Mouse (Mus musculus): ENCODE measurements around the gene Ptpn13. TPM values are rescaled to one million over a fixed set of nuclear protein-coding genes. Genes with fewer than 3 reads are reported as not detected.

Ptpn13 gene
- polyA plus RNA-seq (2012; rRNA removed): 37.8 and 42.2 TPM in 2 replicates

DNA sequence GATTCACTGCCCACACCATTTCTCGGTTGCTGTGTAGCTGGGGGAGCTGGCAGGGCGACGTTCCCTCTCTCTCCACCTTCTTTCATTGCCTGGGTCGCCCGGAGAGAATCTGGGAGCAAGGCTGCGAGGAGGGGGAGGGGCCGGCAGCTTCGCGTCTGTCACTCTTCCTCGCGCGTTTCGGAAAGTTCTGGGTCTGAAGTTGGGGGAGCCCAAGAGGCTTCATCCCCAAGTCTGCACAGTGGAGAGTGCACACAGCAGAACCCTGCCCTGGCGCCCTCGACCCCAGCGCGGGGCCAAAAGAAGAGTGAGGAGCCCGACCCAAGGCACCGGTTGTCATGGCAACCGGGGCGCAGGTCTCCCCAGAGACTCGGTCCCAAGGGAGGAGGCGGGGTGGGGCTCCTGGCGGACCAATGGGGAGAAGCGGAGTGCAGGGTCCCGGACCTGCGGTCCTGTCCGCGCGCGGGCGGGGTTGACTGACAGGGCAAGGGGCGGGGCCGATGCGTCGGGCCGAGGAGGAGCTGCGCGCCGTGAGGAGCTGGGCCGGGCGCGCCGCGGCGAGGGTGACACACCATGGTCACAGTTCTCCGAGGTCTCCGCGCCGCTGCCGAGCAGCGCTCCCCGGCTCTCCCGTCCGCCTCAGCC, at the start of gene Ptpn13:
Gene Ptpn13, plus strand, starts transcription at position 515 of the 642 bp plus-strand sequence.
- peak; percentile 95 for DNase-seq (ENCODE audit: low spot score)

DNA sequence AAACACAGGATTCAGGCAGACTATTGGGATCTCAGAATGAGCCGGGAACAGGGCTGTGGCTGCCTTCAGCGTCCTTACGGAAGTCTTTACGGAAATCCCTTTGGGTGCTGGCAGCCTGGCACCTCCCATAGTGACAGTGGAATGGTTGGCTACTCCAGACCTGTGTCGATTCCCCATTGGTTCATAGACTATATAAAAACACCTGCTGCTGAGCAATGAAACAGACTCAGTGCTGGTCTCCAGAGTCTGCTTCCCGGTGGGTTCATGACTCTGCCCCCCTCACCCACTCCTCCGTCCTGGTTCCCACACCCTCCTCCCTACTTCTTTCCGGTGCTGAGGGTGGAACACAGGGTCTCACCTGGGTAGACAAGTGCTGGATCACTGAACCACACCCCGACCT, 49.8 kb upstream of the Ptpn13 start:
- DNase-seq (ENCODE audit: low spot score): no peak

- no peak for DNase-seq (ENCODE audit: low spot score)
Observed at GRCm38 (mm10) chr5:103376354-103377295, 48.4 kb upstream of the Ptpn13 start.

DNA sequence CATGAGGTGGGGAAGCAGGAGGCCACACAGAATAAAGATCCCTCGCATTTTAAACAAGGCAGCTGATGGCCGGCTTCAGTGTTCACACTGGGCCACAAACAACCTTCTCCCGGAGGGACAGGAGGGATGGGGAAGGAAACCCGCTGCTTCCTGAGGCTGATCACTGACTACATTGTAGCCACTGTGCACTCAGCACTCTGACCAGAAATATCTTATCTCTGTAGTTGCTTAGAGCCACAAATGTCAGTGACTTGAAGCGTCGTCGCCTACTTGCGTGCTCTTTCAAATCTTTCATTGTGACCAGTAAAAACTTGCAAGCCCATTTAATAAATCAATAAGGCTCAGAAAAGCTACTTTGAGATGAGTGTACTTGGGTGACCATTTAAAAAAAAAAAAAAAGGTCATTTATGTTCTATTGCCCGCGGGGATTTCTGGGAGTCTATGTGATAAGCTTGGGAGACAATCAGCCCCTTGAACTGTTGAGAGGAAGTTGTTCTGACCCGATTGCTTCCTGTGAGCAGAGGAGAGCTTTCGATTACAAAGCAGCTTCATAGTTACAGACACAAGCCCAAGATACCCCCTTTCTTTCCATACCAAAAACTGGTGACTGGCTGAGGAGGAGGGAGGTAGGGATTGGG, 47.4 kb upstream of the Ptpn13 start:
- DNase-seq (ENCODE audit: low spot score): no peak

DNA sequence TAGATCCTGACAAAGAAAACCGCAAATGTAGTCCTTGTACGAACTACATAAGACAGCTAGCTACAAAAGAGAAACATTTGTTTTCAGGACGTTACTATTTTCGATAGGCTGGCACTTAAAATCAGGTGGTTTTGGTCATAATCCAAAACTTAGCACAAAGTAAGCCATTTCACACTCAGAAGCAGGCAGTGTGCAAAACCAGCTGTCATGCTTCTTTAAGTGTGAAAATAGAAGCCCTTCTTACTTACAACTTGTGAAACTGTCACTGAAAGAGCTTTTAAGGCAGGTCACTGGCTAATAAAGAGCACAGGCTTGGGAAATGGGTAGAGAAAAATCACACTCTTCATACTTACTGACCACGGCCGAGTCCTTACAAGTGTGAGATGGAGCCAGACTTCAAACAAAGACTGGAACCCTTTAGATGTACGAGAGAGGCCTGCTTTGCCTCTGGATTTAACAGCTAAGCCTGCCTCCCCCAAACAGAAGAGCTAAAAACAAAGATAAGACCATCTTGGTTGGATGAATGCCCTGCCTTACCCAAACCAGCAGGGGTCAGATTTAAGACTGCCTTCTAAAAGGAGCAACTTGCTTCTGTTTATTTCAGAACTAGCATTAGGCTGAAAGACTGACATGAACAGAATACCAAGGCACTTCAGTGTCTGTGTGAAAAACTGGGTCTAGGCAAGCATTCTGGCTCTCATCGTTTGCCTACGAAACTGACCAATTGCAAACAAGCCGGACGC, 44.0 kb upstream of the Ptpn13 start:
- DNase-seq (ENCODE audit: low spot score): no peak

DNA sequence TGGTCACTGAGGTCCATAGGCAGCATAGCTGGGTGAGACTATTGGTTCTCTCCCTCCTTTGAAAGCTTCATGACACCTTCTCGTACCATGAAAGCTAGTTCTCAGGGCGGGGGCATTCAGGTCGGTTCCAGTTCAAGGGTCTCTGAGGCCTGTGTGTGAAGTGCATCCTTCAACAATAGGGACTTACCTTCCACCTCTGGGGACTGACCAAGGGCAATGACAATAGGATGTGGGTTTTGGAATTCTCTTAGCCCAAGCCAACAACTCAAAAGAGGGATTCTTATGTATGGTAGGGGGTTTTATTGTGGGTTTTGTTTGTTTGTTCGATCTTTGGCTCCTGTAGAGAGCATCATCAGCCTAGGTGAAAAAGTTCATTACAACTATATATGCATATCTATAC, 42.0 kb upstream of the Ptpn13 start:
- no peak for DNase-seq (ENCODE audit: low spot score)

GRCm38 (mm10) chr5:103384021-103384420, 41.0 kb upstream of the Ptpn13 start:
- DNase-seq (ENCODE audit: low spot score): no peak

- DNase-seq (ENCODE audit: low spot score): peak; percentile 44
Observed at GRCm38 (mm10) chr5:103387540-103388026, 37.4 kb upstream of the Ptpn13 start.

DNA sequence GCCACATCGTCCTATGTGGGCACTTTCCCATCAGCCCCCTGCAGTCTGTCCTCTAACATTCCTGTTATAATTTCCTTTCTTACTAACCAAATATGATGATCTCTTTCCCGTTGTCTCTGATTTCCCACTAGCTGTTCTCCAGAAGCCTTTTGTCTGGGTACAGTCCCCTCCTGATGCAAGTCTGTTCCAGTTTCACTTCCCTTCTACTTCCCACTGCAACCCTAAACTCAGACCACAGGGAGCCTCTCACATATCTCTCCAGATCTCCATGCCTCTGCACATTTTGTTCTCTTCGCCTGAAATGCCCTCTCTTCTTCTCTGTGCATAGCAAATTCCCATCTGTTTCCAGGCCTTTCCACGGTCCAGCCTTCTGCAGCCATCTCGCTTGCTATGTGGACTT, 35.6 kb upstream of the Ptpn13 start:
- DNase-seq (ENCODE audit: low spot score): no peak

GRCm38 (mm10) chr5:103393220-103393619, 31.8 kb upstream of the Ptpn13 start:
- DNase-seq (ENCODE audit: low spot score): no peak

DNA sequence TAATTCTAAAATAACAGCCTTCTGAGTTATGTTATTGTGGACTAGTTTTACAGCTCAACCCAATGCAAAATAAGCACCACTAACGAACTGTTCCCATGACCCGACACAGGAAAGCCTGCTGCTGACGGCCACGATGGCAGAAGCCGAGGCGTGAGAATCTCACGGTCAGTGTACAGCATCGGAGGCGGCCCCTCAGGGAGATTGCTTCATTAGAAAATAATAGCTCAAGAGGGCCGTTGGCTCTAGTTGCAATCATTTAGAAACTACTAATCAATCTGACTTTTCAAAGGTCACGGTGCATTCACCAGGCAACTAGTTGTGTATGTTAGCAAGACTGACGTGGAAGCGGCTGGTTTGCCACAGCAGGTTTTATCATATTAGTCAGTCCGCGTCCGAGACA, 31.2 kb upstream of the Ptpn13 start:
- DNase-seq (ENCODE audit: low spot score): no peak

DNA sequence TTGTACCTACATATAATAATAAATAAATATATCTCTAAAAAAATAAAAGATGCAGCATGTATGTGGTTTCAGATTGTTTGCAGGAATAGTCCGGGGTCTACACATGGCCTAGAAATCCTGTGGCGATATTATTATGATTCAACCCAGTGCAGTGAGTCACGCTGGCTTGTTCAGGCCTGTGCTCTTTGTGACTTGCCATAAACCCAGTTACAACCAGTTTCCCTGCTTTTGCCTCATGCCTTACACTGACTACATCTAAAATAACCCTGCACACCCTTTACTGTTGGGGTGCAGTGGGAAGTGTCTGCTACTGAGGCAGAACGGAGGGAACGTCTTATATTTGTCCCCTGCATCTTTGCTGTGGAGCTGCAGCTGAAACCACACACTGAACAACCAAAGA, 29.3 kb upstream of the Ptpn13 start:
- no peak for DNase-seq (ENCODE audit: low spot score)

- DNase-seq (ENCODE audit: low spot score): no peak
Observed at GRCm38 (mm10) chr5:103397429-103397828, 27.6 kb upstream of the Ptpn13 start.

GRCm38 (mm10) chr5:103404213-103404968, 20.6 kb upstream of the Ptpn13 start:
- DNase-seq (ENCODE audit: low spot score): no peak

DNA sequence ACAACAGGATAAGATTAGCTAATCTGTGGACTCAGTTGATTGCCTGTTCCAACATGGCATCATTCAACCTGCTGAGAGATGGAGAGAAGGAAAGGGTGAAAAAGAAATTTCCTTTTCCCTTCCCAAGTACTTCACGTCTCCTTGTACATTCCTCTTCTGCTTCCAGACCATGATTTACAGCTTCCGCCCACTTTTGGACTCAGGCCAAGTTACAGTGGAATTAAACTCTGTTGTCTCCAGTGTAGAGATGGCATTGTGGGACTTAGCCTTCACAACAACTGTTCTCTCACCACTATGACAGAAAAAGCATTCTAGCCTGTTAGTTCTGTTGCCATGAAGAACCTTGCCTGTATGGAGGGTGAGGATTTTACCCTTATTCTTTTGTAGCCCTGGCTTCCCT, 19.1 kb upstream of the Ptpn13 start:
- no peak for DNase-seq (ENCODE audit: low spot score)

DNA sequence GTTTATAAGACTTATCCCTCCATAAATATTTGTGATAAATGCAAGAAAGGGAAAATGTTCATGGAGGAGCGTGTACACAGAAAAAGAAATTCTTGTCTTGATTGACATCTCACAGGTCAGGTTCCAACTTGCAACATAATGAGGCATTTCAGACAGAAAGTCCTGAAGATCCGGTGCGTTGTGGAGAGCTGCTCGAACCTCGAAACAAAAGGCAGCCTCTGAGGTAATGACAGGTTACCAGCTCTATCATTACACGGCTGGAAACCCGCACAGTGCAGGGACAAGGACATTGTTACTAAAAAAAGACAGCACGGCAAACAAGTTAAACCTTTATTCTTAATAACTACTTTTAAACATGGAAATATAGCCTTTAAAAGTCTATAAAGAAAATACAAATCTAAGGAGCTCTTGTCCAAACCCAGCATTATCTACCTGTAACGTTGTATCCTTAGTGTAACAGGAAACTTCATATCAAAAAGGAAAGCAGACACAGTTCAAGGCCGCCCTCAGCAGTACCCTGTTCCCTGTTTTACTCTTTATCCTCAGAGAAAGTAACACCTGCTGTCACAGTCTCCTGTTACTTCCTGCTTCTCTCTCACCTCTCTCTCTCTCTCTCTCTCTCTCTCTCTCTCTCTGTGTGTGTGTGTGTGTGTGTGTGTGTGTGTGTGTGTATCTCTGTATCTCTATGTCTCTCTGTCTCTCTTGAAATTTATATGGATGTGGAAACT, 12.8 kb upstream of the Ptpn13 start:
- no peak for DNase-seq (ENCODE audit: low spot score)

GRCm38 (mm10) chr5:103414542-103414941, 10.4 kb upstream of the Ptpn13 start:
- no peak for DNase-seq (ENCODE audit: low spot score)

- DNase-seq (ENCODE audit: low spot score): no peak
Observed at GRCm38 (mm10) chr5:103418009-103418408, 7.0 kb upstream of the Ptpn13 start.

DNA sequence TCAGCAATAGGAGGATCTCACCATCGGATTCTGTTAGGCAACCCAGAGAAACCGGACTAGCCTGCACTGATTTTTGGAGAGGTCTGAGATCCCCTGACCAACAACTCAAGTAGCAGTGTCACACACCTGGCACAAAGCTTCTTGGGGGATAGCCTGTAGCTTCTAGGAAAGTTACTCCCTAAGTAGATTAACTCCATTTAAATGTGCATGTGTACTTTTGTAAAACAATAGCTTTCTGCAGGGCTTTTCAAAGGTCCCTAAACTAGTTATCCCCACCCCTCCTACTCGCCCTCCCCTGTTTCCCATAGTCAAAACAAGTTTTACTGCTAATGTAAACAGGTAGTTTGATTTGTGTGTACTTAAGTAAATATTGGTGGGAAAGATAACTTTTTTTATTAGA, 6.1 kb upstream of the Ptpn13 start:
- no peak for DNase-seq (ENCODE audit: low spot score)

GRCm38 (mm10) chr5:103420568-103420967, 4.4 kb upstream of the Ptpn13 start:
- DNase-seq (ENCODE audit: low spot score): peak; percentile 32
